Comparison of ENCODE assay signal across 19 mouse cellular contexts in the genomic region with DNA sequence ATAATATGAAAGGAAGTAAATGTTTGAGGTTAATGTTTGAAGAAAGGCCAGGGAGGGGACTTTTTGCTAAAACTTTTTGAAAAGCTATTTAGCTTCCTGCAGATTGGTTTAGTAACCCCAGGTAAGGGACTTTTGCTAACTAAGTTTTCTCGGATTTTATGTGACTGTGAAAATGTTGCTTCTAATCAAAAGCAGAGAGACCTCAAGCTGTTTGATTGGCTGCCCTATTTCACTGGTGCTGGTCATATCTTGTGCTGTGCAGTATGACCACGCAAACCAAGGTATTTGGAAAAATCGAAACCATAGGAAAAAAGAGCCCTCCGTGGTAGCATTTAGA. TPM values are rescaled to one million over a fixed set of nuclear protein-coding genes. Genes with fewer than 3 reads are reported as not detected.
A peak's percentile ranks its signal among the peaks of the same experiment; 100 is the strongest.
DNase-seq lines count a peak whose midpoint lies in the region; ATAC-seq and TF ChIP-seq lines count a peak whose summit lies in the region.
"Had no signal": no experiment of that assay in that cellular context is flagged by ENCODE, and none has a peak within 500 bp of the region (broad histone marks: within the 10 kb centered on the region; RNA-seq: fewer than 3 reads in every experiment).

No protein-coding gene starts in this region.

- no peaks in the 10 kb centered on the region for H3K9me3 ChIP-seq in limb, embryonic 13.5 days
- H3K9me3 ChIP-seq: midbrain, embryonic 12.5 days; neural tube, embryonic 15.5 days had no signal

- H3K4me3 ChIP-seq in embryonic fibroblast, embryonic 13.5 days (ENCODE audit: insufficient read depth, low read length): peak overlapping the region; percentile 13; the same call in 1 of the 2 replicates
- H3K4me3 ChIP-seq in limb, embryonic 13.5 days: peak overlapping the region; percentile 25
- H3K4me3 ChIP-seq: midbrain, embryonic 12.5 days; neural tube, embryonic 15.5 days had no signal

- H3K36me3 ChIP-seq in limb, embryonic 13.5 days: no peaks in the 10 kb centered on the region
- H3K36me3 ChIP-seq: midbrain, embryonic 12.5 days; neural tube, embryonic 15.5 days had no signal

- H3K4me2 ChIP-seq in limb, embryonic 13.5 days (replicated peaks): peak overlapping the region; percentile 57
- H3K4me2 ChIP-seq: heart, embryonic 11.5 days; midbrain, embryonic 12.5 days; neural tube, embryonic 15.5 days had no signal

- H3K27me3 ChIP-seq in limb, embryonic 13.5 days: no peaks in the 10 kb centered on the region
- H3K27me3 ChIP-seq: midbrain, embryonic 12.5 days; neural tube, embryonic 15.5 days had no signal

- peak overlapping the region; percentile 70 for H3K27ac ChIP-seq in embryonic fibroblast, embryonic 13.5 days (ENCODE audit: insufficient read depth, low read length)
- H3K27ac ChIP-seq in limb, embryonic 13.5 days: peak overlapping the region; percentile 78
- H3K27ac ChIP-seq: hindbrain, postnatal 0 days; liver, embryonic 14.5 days; midbrain, embryonic 12.5 days; neural tube, embryonic 15.5 days had no signal

- H3K4me1 ChIP-seq in embryonic fibroblast, embryonic 13.5 days (ENCODE audit: control insufficient read depth, insufficient read depth, low read length): peaks cover 4% of the 10 kb centered on the region
- H3K4me1 ChIP-seq in limb, embryonic 13.5 days: peaks cover 35% of the 10 kb centered on the region
- H3K4me1 ChIP-seq: midbrain, embryonic 12.5 days; neural tube, embryonic 15.5 days had no signal

- peak; percentile 12 for DNase-seq in embryo, embryonic 11 days
- no peak for DNase-seq in embryo, embryonic 9.5 days (ENCODE audit: extremely low spot score)
- DNase-seq in CD4-positive, CD25-positive, alpha-beta regulatory T cell, adult 2 months (ENCODE audit: low read depth, low spot score): peak; percentile 69
- no peak for DNase-seq in adrenal gland, postnatal 4 days (ENCODE audit: low spot score in 2 of 2)
- DNase-seq in right cerebral cortex, postnatal 36 days (ENCODE audit: low spot score in 2 of 2): no peak
- no peak for DNase-seq in heart, postnatal 10 days
- DNase-seq: adrenal gland, postnatal 25 days; cerebellum, adult 2 months; heart, postnatal 36 days; kidney, postnatal 4 days; lung, postnatal 4 days; right cerebral cortex, postnatal 25 days had no signal

- peak; percentile 69; the same call in 1 of the 2 replicates for ATAC-seq in limb, embryonic 13.5 days (ENCODE audit: low FRiP score, low read depth)
- ATAC-seq: hindbrain, postnatal 0 days had no signal

- no peak for TF ChIP-seq POLR2A in embryonic fibroblast, embryonic 13.5 days (IDR thresholded peaks at IDR 0.05; ENCODE audit: low read depth, low read length)

- no peak for TF ChIP-seq CTCF in embryonic fibroblast, embryonic 13.5 days (IDR thresholded peaks at IDR 0.05; ENCODE audit: borderline replicate concordance, insufficient read depth, low read length)

- 27% methylated on average over 4 of the region's 4 CpGs for WGBS in limb, embryonic 13.5 days

- intact Hi-C loops in heart, postnatal 10 days (cut with DNase I): no loop called here

- H3K9ac ChIP-seq in limb, embryonic 13.5 days: no peak overlapping the region
- H3K9ac ChIP-seq: liver, embryonic 14.5 days; midbrain, embryonic 12.5 days; neural tube, embryonic 15.5 days had no signal

RNA-seq across cellular contexts. Expression of a gene that starts 30.0 kb away (rescaled TPM):
- 65.8 and 66.4 TPM in 2 replicates for polyA plus RNA-seq in embryonic fibroblast, embryonic 13.5 days (2011; ENCODE audit: insufficient read length, low read depth, missing spikeins)
- polyA plus RNA-seq in limb, embryonic 13.5 days (2015; fragmentation: Nextera tagmentation; extraction: Ambion mirVana): 58.8 and 61.1 TPM in 2 replicates
- 100 to 1,000 TPM; 121 to 124 TPM for total RNA-seq in adrenal gland, postnatal 4 days (2021)
- total RNA-seq in heart, postnatal 10 days (2021): 10 to 100 TPM; 55.0 to 81.0 TPM

Comparison
In these comparisons a context has a peak if more than half of its experiments do, and no peak if none do; other contexts are left out.
1. DNase-seq: peak in embryo, embryonic 11 days (single experiment) and CD4-positive, CD25-positive, alpha-beta regulatory T cell, adult 2 months (single experiment); none in embryo, embryonic 9.5 days (single experiment), adrenal gland, postnatal 4 days (0 of 2), right cerebral cortex, postnatal 36 days (0 of 2) and heart, postnatal 10 days (0 of 2).